Mouse (Mus musculus) left cerebral cortex, postnatal 36 days (tissue): ENCODE data around the gene Prg2. TPM values are rescaled to one million over a fixed set of nuclear protein-coding genes. Genes with fewer than 3 reads are reported as not detected.

Experiments used
- DNase-seq, 2 experiments: peaks; one replicate each; pipeline ENCODE4 v3.0.0; 2021 to 2022; ENCODE audit warnings: low spot score in 2 of 2, mixed read lengths in 1 of 2
- intact Hi-C: fragments of 180-260 bp; cut with DNase I; formaldehyde crosslinking; loops from one replicate; pipeline ENCODE4 v1.15.1; 2025
- total RNA-seq, 2 experiments: library from RNA; stranded (reverse); gene quantifications; 2 replicates each; pipeline ENCODE4 v1.2.3; 2021

Prg2 gene
- total RNA-seq, 2 experiments from 2014 or later: not detected

- DNase-seq: no peak
- intact Hi-C loops: loop anchor here (5.0 kb wide), 2 partner anchors 127 to 182 kb away; partner anchors contain the start of gene Rtn4rl2
Observed at GRCm38 (mm10) chr2:85013826-85014587, 33.7 kb downstream of the Prg2 start.

- DNase-seq: no peak
- intact Hi-C loops: loop anchor here (5.0 kb wide), 2 partner anchors 127 to 182 kb away; partner anchors contain the start of gene Rtn4rl2
Observed at GRCm38 (mm10) chr2:85014588-85014982, 34.3 kb downstream of the Prg2 start.

GRCm38 (mm10) chr2:85022043-85022442, 41.8 kb downstream of the Prg2 start:
- DNase-seq: peak in 1 of 2 experiments; percentile 26
- intact Hi-C loops: loop anchor here (10.0 kb wide), 1 partner anchor 223 kb away; no protein-coding TSS in a partner anchor

GRCm38 (mm10) chr2:85026178-85026577, 45.9 kb downstream of the Prg2 start:
- no peak for DNase-seq
- intact Hi-C loops: loop anchor here (10.0 kb wide), 1 partner anchor 219 kb away; no protein-coding TSS in a partner anchor

- DNase-seq: no peak
- intact Hi-C loops: loop anchor here (10.0 kb wide), 1 partner anchor 218 kb away; no protein-coding TSS in a partner anchor
Observed at GRCm38 (mm10) chr2:85027281-85027680, 47.0 kb downstream of the Prg2 start.

GRCm38 (mm10) chr2:85029897-85030296, 49.6 kb downstream of the Prg2 start:
- intact Hi-C loops: loop anchor here (10.0 kb wide), 1 partner anchor 215 kb away; no protein-coding TSS in a partner anchor
- DNase-seq: no peak

- DNase-seq: peak in 1 of 2 experiments; percentile 29
- intact Hi-C loops: no loop called here
Observed at GRCm38 (mm10) chr2:85030989-85031388, 50.7 kb downstream of the Prg2 start.

GRCm38 (mm10) chr2:85033121-85033520, 52.9 kb downstream of the Prg2 start:
- intact Hi-C loops: no loop called here

More at GRCm38 (mm10) chr2:85033121-85033520, 52.9 kb downstream of the Prg2 start:
- no peak for DNase-seq

Other genes starting within 250 kb of the Prg2 start
- gene Ypel4, start 246.4 kb upstream of the Prg2 start, total RNA-seq: 10 to 100 TPM; 65.8 to 94.6 TPM
- 1 to 10 TPM; 1.2 to 1.7 TPM for gene Gm19426, start 236.8 kb upstream of the Prg2 start, total RNA-seq
- 1 to 10 TPM; 5.3 to 7.7 TPM for gene Serping1, start 205.0 kb upstream of the Prg2 start, total RNA-seq
- gene Ube2l6, start 181.6 kb upstream of the Prg2 start, total RNA-seq: 1 to 10 TPM; 5.2 to 5.5 TPM
- not detected for gene Smtnl1, start 157.8 kb upstream of the Prg2 start, total RNA-seq
- gene Timm10, start 153.5 kb upstream of the Prg2 start, total RNA-seq: 10 to 100 TPM; 53.8 to 55.9 TPM
- under 1 TPM; 0.25 to 0.32 TPM for gene Slc43a1, start 141.6 kb upstream of the Prg2 start, total RNA-seq
- 10 to 100 TPM; 90.0 to 92.0 TPM for gene Rtn4rl2, start 93.8 kb upstream of the Prg2 start, total RNA-seq
- under 1 TPM; 0.29 to 0.32 TPM for gene Slc43a3, start 43.9 kb upstream of the Prg2 start, total RNA-seq
- not detected for gene Prg3, start 7.8 kb downstream of the Prg2 start, total RNA-seq
- 100 to 1,000 TPM in 1 of 2 experiments, 10 to 100 TPM in 1; 94.2 to 109 TPM for gene Ssrp1, start 56.8 kb downstream of the Prg2 start, total RNA-seq
- gene P2rx3, start 57.0 kb downstream of the Prg2 start, total RNA-seq: 1 to 10 TPM; 1.6 to 2.3 TPM
- gene Tnks1bp1, start 67.6 kb downstream of the Prg2 start, total RNA-seq: 100 to 1,000 TPM; 109 to 131 TPM
- 1 to 10 TPM in 1 of 2 experiments, under 1 TPM in 1; 1.00 to 1.1 TPM for gene Aplnr, start 155.8 kb downstream of the Prg2 start, total RNA-seq
- gene Lrrc55, start 216.7 kb downstream of the Prg2 start, total RNA-seq: 10 to 100 TPM; 33.8 to 37.0 TPM